Mouse (Mus musculus): ENCODE data around the gene Mcrip2. TPM values are rescaled to one million over a fixed set of nuclear protein-coding genes. Genes with fewer than 3 reads are reported as not detected.
A peak's percentile ranks its signal among the peaks of the same experiment; 100 is the strongest.

Gene Mcrip2
- total and polyA plus RNA-seq, 3 experiments, result 234 to 288 (median 254) TPM

DNA sequence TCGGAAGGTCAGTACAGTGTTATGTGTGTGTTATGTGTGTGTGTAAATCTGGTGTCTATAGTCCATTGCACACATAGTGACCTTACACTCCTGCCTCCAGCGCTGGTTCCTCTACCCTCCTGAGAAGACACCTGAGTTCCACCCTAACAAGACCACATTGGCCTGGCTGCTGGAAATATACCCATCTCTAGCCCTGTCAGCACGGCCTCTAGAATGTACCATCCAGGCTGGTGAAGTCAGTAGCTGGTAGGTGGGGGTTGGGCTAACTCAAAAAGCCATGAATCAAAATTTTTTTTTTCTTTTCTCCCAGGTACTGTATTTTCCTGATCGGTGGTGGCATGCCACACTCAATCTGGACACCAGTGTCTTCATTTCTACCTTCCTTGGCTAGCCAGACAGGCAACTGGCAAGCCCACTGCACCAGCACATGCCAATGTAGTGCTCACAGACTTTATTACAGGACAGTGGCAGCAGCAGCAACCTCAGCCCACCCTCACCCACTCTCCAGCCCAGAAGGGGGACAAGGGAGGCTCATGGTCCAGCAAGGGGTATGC is 38.3 kb downstream of the Mcrip2 start:
- Histone ChIP-seq H3K36me3 (ENCODE audit: control insufficient read depth, insufficient read depth, low read length) (no peaks in the 10 kb centered on the region; the same call in 1 of the 2 replicates), H3K27me3 (ENCODE audit: control insufficient read depth, insufficient read depth, low read length) (no peaks in the 10 kb centered on the region), H3K79me2 (replicated peaks; ENCODE audit: control insufficient read depth, insufficient read depth, low read length) (peaks cover 1% of the 10 kb centered on the region), H3K4me1 (ENCODE audit: control insufficient read depth, insufficient read depth, low read length) (peaks cover 16% of the 10 kb centered on the region), H3K9ac (ENCODE audit: low read depth, low read length) (no peak overlapping the region), H3K27ac (no peak overlapping the region), H3K4me3 (no peak overlapping the region)
- WGBS, result 81% methylated on average over 4 of the region's 4 CpGs
- DNase-seq, result no peak
- TF ChIP-seq POLR2A (IDR thresholded peaks at IDR 0.05; ENCODE audit: insufficient read depth, low read depth, low read length) (no peak), CTCF (IDR thresholded peaks at IDR 0.05) (no peak), EP300 (IDR thresholded peaks at IDR 0.05; ENCODE audit: insufficient read depth, low read depth, low read length) (no peak)
- intact Hi-C loops (cut with DNase I), result loop anchor here (5.0 kb wide), 1 partner anchor 37 kb away; the partner anchor contains the start of gene Mcrip2

DNA sequence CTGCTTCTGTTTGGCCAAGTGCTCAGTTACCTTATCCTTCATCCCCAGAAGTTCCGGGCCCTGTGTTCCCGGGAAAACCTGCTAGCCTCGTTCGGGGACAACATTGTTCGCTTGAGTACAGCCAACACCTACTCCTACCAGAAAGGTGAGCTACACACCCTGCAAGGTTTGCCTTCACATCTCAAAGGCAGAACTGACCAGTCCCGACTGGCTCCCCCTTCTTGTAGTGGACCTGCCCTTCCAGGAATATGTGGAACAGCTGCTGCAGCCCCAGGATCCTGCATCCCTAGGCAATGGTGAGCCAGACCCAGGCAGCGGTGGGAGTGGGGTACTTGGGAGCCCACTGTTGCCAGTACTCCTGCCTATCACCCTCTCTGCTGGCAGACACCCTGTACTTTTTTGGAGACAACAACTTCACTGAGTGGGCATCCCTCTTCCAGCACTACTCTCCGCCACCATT is 39.0 kb downstream of the Mcrip2 start:
- H3K9ac ChIP-seq (ENCODE audit: low read depth, low read length), result peak overlapping the region; percentile 85; the same call in 1 of the 2 replicates
- H3K4me1 ChIP-seq (ENCODE audit: control insufficient read depth, insufficient read depth, low read length), result peaks cover 12% of the 10 kb centered on the region
- H3K4me3 ChIP-seq, result peak overlapping the region; percentile 83
- no peak for DNase-seq
- 33% methylated on average over 8 of the region's 8 CpGs for WGBS
- intact Hi-C loops (cut with DNase I), result loop anchor here (5.0 kb wide), 1 partner anchor 38 kb away; the partner anchor contains the start of gene Mcrip2
- no peaks in the 10 kb centered on the region for H3K27me3 ChIP-seq (ENCODE audit: control insufficient read depth, insufficient read depth, low read length)
- H3K79me2 ChIP-seq (replicated peaks; ENCODE audit: control insufficient read depth, insufficient read depth, low read length), result no peaks in the 10 kb centered on the region; the same call in 1 of the 2 replicates
- TF ChIP-seq EP300 (IDR thresholded peaks at IDR 0.05; ENCODE audit: insufficient read depth, low read depth, low read length) (no peak), POLR2A (IDR thresholded peaks at IDR 0.05; ENCODE audit: insufficient read depth, low read depth, low read length) (0 out of 2 replicates have a peak, but pooled peaks have one; percentile 19)
- H3K27ac ChIP-seq, result no peak overlapping the region
- no peaks in the 10 kb centered on the region; the same call in 1 of the 2 replicates for H3K36me3 ChIP-seq (ENCODE audit: control insufficient read depth, insufficient read depth, low read length)

DNA sequence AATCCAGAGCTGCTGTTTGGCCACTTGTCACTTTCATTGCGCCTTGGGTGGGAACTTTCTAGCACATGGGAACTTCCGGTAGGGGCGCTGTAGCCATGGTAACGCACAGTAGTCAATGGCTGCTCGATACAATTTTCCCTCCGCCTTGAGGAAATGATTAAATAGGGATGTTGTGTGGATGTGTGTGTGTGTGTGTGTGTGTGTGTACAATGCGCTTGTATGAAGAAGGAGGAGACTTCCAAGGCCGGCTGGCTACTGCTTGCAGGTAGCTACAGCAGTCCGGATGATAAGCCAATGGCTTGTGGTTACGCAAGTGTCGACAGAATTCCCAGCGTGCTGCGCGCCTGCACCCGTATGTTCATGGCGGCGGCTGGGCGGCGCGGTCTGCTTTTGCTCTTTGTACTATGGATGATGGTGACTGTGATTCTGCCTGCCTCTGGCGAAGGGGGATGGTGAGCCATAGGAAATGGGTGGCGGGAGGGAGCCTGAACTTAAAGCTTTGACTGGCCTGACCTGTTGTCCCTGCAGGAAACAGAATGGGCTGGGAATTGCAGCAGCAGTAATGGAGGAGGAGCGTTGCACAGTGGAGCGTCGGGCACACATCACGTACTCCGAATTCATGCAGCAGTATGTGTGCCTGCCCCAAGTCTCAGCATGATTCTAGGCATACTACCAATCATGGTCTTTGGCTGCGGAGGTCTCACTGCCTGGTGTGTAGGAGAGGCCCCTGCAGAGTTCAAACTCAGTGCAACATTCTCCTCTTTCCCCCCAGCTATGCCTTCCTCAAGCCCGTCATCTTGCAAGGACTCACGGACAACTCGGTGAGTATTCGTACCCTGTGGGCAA is 39.6 kb downstream of the Mcrip2 start, which contains the start of gene Jmjd8:
TSS of gene Jmjd8 (plus strand) at position 156 of the 846 bp plus-strand sequence.
- Histone ChIP-seq H3K36me3 (ENCODE audit: control insufficient read depth, insufficient read depth, low read length) (no peaks in the 10 kb centered on the region; the same call in 1 of the 2 replicates), H3K4me1 (ENCODE audit: control insufficient read depth, insufficient read depth, low read length) (peaks cover 16% of the 10 kb centered on the region), H3K9ac (ENCODE audit: low read depth, low read length) (peak within 1 kb of the TSS; percentile 85), H3K27ac (peak within 1 kb of the TSS; percentile 81), H3K27me3 (ENCODE audit: control insufficient read depth, insufficient read depth, low read length) (no peaks in the 10 kb centered on the region), H3K79me2 (replicated peaks; ENCODE audit: control insufficient read depth, insufficient read depth, low read length) (no peaks in the 10 kb centered on the region; the same call in 1 of the 2 replicates), H3K4me3 (peak within 1 kb of the TSS; percentile 83)
- TF ChIP-seq POLR2A (IDR thresholded peaks at IDR 0.05; ENCODE audit: insufficient read depth, low read depth, low read length) (peak; percentile 84), EP300 (IDR thresholded peaks at IDR 0.05; ENCODE audit: insufficient read depth, low read depth, low read length) (no peak), CTCF (IDR thresholded peaks at IDR 0.05) (peak; percentile 58)
- intact Hi-C loops (cut with DNase I), result no loop called here
- peak; percentile 85 to 86 for DNase-seq
- WGBS, result under 1% methylated on average over 32 of the region's 32 CpGs

DNA sequence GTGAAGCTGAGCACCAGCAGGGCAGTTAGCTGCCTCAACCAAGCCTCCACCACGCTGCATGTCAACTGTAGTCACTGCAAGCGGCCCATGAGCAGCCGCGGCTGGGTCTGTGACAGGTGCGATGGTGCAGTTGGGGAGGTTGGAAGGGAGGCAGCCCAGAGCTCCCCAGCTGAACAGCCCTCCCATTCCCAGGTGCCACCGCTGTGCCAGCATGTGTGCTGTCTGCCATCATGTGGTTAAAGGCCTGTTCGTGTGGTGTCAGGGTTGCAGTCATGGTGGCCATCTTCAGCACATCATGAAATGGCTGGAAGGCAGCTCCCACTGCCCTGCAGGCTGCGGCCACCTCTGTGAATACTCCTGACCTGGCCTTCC is 40.4 kb downstream of the Mcrip2 start:
- no peak for DNase-seq
- Histone ChIP-seq H3K36me3 (ENCODE audit: control insufficient read depth, insufficient read depth, low read length) (no peaks in the 10 kb centered on the region; the same call in 1 of the 2 replicates), H3K27ac (peak overlapping the region; percentile 81), H3K4me1 (ENCODE audit: control insufficient read depth, insufficient read depth, low read length) (peaks cover 17% of the 10 kb centered on the region), H3K27me3 (ENCODE audit: control insufficient read depth, insufficient read depth, low read length) (no peaks in the 10 kb centered on the region), H3K4me3 (peak overlapping the region; percentile 83), H3K79me2 (replicated peaks; ENCODE audit: control insufficient read depth, insufficient read depth, low read length) (no peaks in the 10 kb centered on the region; the same call in 1 of the 2 replicates), H3K9ac (ENCODE audit: low read depth, low read length) (no peak overlapping the region)
- intact Hi-C loops (cut with DNase I), result no loop called here
- no peak for TF ChIP-seq CTCF (IDR thresholded peaks at IDR 0.05)
- TF ChIP-seq EP300 (IDR thresholded peaks at IDR 0.05; ENCODE audit: insufficient read depth, low read depth, low read length), result no peak
- no peak for TF ChIP-seq POLR2A (IDR thresholded peaks at IDR 0.05; ENCODE audit: insufficient read depth, low read depth, low read length)
- WGBS, result 86% methylated on average over 8 of the region's 8 CpGs

DNA sequence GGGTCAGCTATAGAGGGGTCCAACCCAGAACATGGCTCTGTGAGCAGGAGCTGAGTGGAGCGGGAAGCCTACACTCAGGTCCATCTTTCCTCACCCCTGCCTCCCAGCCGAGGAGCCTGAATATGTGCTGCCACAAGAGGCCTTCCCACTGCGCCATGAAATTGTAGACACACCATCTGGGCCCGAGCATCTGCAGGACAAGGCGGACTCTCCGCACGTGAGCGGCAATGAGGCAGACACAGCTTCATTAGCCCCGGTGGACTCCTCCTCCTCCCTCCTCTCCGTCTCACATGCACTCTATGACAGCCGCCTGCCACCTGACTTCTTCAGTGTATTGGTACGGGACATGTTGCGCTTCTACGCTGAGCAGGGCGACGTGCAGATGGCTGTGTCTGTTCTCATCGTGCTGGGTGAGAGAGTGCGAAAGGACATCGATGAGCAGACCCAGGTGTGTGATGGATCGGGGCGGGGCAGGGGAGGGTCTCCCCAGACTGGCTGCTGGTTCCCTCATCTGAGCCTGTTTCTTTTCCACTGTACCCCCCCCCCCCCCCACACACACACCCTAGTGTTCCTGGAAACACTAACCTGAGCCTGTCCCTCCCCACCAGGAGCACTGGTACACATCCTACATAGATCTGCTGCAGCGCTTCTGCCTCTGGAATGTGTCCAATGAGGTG is 40.9 kb downstream of the Mcrip2 start:
- 94% methylated on average over 22 of the region's 22 CpGs for WGBS
- Histone ChIP-seq H3K79me2 (replicated peaks; ENCODE audit: control insufficient read depth, insufficient read depth, low read length) (no peaks in the 10 kb centered on the region; the same call in 1 of the 2 replicates), H3K27ac (no peak overlapping the region), H3K36me3 (ENCODE audit: control insufficient read depth, insufficient read depth, low read length) (no peaks in the 10 kb centered on the region; the same call in 1 of the 2 replicates), H3K9ac (ENCODE audit: low read depth, low read length) (no peak overlapping the region), H3K27me3 (ENCODE audit: control insufficient read depth, insufficient read depth, low read length) (no peaks in the 10 kb centered on the region), H3K4me1 (ENCODE audit: control insufficient read depth, insufficient read depth, low read length) (peaks cover 17% of the 10 kb centered on the region), H3K4me3 (no peak overlapping the region)
- intact Hi-C loops (cut with DNase I), result no loop called here
- DNase-seq, result peak in 1 of 2 experiments; percentile 18
- TF ChIP-seq EP300 (IDR thresholded peaks at IDR 0.05; ENCODE audit: insufficient read depth, low read depth, low read length) (no peak), POLR2A (IDR thresholded peaks at IDR 0.05; ENCODE audit: insufficient read depth, low read depth, low read length) (no peak), CTCF (IDR thresholded peaks at IDR 0.05) (no peak)
